Mouse (Mus musculus) Muller cell, postnatal 12 days (primary cell): ENCODE data around the gene Pde4d.

Experiments used
- DNase-seq: peaks from one replicate; pipeline ENCODE4 v3.0.0-alpha.2; 2015; ENCODE audit errors: inconsistent ontology term

Pde4d gene

DNA sequence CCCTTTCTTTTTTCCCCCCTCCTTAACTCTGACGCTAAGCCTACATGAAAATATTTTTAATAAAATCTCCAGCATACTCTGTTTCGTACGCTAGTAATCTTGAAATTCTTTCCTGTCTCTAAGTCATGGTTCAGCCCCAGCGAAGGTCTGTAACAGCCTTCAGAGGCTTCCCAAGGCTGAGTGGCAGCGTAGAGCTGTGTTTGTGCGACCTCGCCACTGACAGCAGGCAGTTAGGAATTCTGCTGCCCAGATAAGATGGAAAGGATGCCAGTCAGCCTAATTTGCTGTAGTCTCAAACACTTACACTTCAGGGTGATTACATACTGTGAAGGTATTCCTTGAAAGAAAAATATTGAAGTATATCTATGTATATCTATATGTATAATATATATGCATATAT lies 371.5 kb downstream of the Pde4d start:
- DNase-seq, result no peak

DNA sequence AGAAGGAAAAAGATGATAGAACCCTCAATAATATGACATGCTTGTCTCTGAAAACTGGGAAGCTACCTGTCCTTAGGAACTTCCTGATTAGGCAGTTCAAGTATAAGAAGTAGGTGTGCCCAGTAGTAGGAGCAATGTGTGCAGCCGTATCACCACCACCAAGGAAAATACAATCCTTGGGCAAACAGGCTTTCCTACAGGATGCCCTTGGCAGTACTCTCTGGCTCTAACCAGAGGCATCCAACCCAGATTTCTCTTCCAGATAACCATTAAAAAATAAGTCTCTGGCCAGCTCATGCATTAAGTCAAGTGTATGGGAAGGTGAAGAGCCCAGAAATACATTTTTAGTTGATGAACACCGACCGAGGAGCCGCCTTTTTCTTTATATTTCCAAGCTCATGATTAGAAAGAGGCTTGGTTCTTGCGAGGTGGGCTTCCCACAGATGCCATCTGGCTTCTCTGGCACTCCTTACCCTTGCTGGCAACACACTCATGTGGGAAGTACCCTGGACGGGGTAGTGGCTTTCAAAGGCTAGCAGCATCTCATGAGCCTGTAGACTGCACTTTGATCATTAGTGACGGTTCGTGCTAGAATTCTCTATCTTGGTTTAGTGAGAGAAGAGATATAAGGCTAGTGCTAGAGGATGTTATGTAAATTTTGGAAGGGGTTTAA lies 375.0 kb downstream of the Pde4d start:
- DNase-seq, result no peak

DNA sequence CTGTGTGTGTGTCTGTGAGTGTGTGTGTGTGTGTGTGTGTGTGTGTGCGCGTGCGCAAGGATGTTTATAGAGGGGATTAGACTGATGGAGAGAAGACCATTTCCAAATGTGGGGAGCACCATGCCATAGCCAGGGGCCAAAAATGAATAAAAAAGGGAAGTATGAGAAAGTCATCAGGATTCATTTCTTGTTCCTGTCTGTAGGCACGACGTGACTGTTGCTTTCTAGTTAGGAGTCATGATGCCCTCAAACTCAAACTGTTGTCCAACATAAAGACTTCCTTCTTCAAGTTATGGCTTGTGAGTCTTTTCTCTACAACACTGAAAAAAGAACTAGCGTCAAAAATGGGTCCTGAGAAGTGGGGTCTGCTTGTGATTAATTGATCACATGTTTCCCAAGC lies 375.8 kb downstream of the Pde4d start:
- DNase-seq, result no peak

DNA sequence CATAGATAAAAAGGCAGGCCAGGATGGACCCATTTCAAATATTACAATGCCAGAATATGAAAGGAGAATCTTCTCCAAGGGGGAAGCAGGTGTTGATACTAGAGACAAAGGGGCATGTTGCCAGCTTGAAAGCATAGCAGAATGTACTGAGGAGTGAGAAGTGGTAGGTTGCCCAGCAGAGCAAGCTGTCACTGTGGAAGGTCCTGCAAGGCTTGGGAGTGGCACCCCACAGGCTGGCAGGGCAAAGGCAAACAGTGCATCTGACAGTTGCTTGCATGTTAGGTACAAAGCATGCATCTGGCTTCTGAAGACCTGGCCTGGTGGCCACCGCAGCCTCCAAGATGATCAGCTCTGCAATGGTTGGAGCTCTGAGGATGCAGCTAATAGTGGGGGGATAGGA lies 384.4 kb downstream of the Pde4d start:
- no peak for DNase-seq

DNA sequence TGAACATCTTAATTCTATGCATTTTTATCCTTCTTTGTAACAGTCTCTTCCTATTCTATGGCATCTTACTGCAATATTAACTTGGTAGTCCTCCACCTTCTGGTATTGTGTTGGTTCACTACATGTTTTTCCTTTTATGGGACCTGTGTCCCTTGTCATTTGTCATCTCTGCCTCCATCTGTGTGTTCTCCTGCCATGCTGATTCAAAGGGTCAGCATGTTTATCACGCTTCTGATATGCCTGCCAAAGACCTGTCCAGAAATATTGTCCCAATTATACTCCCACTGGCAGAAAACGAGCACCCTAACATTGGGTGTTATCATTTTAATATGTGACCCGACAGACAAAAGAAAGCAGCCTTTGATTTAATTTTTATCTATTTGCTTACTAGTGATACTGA lies 386.6 kb downstream of the Pde4d start:
- no peak for DNase-seq

DNA sequence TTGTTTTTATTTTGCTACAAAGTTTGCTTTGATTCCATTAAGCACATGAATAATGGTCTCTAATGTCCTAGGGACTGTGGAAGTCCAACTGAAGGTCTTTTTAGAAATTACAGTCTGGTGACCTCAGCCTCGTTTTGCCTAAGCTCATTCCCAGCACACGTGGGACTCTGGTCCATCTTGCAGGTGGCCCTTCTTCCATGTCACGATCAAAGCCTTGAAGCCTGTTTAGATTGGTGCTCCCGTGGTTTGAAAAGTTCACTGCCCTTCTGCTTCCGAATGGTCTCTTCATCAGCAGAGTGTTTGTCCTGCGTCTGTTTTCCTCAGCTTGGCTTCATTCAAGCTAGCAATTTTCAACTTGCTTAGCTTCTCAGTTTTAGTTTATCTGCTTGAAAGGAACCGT lies 389.4 kb downstream of the Pde4d start:
- no peak for DNase-seq

DNA sequence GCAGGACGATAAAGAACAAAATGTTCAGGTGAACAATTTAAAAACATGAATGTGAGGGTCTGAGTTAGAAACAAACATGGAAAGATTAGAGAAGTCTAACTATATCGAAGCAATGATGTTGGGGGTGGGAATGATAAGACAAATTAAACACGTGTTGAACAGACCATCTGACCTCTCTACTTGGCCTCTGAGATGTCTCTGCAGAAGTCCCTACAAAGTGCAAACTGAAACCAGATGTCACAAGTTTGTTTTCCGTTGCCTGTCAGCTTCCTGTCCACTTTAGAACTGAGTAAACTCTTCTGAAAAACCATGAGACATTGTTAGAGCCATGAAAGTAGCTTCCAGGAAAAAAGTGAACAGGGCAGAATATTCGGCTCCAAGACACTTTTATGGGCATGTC lies 404.3 kb downstream of the Pde4d start:
- no peak for DNase-seq

DNA sequence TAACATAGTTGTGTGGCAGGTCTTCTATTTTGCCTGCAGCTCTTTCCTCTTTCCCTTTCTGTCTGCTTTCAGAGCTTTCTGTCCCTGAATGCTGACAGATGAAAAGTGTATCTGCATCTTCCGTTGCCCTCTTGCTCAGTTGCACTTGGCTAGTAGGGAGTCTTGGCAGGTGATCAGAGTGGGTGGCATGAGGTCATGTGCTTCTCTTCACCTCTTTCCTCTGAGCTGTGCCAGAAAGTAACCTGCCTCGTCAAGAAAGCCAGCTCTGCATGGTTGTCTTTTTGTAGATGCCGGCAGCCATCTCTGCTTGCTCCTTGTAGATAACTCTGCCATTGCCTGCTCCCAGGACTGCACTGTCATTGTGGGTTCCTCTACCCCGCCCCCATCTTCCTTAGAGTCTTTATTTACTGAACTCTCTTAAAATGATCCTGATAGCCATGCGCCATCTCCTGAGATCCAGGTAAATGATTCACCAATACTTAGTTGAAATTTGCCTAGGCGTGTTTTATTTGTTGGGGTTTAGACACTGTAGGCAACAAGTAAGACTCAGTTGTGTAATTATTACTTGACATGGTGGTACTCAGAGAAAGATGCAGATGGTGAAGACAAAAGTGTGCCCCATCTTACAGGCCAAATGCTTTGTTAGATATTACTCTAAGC lies 407.2 kb downstream of the Pde4d start:
- DNase-seq, result no peak

DNA sequence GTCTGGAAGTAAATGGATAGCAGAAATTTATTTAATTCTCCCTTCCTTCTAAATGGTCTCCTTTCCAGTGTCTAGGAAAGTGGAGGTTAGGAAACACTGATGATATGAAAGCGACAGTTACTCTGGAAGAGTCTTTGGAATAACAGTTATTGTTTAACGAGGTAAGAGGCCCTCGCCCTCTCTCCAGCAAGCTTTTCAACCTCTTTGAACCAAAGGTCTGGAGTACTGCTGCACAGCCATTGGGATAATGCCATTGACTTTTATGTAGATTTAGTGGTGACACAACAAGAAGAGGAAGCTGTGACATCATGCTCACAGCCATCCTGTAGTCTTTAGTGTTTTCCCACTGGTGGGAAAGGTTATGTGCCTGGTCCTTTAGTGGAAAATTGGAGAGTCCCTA lies 409.6 kb downstream of the Pde4d start:
- no peak for DNase-seq

DNA sequence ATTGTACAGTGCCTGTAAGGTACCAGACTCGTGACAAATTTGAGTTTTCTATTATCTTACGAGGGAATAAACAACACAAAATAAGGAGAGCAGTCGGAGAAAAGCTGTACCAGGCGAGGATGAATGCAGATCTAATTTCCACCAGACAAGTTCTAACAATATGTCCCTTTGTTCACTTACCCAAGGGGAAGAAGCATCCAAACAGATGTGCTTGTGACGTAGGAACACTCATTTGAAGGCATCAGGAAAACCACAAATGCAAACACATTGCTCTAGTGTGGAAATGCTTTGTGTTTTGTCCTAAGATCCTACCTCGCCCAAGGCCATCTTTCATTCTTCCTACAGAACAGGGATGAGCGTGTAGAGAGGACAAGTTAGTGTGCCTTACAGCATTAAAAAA lies 411.0 kb downstream of the Pde4d start:
- DNase-seq, result peak; percentile 7

DNA sequence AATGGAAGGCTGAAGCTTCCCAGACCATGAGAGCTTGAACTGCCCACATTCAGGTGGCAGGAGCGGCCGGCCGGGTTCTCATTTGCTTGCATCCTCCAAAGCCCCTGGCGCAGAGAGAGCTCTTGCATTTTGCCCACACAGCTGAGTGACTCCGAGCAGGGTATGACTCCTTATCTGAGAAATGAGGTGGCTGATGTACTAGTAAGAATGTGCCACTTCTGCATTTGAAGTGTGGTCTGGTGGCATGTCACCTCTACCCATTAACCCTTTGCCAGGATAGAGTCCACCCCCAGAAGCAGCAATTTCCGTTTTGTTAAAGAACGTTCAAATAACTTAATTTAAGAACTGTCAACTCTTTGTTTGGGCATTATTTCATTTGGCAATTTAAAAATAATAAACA lies 412.0 kb downstream of the Pde4d start:
- DNase-seq, result no peak

DNA sequence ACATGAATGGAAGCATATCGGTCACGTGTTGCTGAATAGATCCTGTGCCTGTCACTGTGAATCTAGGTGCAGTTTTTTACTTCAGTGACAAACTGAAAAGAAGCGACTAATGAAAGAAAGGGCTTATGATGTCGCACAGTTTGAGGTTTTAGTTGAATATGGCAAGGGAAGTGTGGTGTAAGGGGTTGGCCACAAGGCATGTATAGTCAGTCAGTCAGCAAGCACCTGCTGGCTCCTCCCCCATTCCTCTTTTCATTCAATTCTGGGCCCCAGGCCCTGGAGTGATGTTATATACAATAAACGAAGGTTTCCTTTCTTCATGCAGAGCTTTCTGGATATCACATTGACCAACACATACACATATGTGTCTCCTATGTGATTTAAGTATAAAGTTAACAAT lies 412.4 kb downstream of the Pde4d start:
- DNase-seq, result no peak

DNA sequence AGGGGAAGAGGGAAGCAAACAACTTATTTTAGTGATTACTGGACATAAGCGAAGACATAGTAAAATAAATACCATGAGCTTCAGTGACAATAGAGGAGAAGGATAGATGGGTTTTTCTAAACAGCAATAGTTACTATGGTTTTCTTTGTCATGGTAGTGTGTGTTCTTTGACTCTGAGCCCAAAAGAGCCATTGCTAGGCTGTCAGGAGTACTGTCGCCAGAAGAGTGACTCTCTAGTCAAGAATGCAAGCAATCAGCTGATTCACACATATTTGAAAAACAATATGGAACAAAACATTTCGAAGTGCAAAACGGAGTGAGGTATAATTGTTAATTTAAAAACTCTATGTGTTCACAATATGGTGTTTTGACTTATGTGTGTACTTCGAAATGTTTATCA lies 450.4 kb downstream of the Pde4d start:
- peak; percentile 61 for DNase-seq

DNA sequence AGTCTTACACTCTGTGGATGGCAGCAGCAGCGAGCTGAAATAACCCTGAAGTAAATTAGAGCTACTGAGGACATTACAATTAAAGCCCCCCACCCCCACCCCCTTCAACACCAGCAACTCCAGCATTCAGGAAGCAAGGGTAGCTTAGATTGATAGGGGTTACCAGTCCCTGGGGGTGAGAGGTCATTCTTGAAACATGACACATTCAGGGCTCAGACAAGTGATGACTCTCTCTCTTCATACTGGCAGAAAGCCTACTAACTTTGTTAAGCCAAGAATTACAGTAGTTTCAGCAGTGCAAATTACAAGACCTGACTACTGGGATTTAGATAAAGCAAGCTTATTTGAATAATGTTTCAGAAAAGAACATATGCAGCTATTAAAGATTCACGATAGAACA lies 455.4 kb downstream of the Pde4d start:
- DNase-seq, result peak; percentile 30

DNA sequence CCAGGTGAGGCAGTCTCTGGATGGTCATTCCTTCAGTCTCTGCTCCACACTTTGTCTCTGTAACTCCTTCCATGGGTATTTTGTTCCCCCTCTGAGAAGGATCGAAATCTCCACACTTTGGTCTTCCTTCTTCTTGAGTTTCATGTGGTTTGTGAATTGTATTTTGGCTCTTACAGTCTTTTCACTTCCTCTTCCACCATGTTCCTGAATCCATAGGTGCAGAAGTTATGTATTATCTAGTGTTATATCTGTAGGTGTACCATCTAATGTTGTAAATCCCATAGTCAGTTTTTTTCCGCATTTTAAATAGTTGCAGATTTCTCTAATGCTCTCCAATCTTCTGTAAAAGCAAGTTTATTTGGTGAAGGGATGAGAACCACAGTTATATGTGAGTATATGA lies 459.4 kb downstream of the Pde4d start:
- no peak for DNase-seq

DNA sequence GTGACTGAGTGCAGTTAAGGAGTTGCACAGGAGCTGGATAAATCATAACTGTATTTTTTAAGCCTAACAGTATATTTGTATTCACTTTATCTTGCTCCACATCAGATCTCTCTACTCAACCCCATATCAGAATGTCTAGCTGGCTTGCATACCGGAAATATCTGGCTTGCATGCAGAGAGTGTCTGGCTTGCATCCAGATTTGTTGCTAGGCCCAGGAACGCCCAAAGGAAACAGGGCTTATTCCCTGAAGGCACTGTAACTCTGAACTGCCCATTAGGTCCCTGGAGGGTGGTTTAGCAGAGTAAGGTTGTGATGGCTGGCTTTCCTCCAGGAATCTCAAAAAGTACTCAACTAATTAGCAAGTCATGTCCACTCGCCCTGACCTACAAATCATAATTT lies 464.9 kb downstream of the Pde4d start:
- DNase-seq, result peak; percentile 5

DNA sequence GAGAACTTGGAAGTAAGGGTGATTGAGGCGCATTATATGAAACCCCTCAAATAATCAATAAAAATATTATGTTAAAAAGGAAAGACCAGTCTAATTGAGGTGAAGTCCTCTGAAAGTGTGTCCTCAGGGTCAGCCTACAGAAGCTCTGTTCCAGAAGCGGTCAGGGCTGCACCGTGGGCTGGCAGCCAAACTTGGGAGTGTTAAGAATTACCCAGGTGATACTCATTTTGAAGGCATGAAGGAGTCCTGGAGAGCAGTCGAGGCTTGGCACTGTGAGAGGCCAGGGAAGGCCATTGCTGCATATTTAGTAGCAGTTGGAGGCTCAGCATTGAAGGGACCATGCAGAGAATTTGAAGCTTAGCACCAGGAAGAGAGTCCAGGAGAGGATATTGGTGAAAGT lies 471.4 kb downstream of the Pde4d start:
- DNase-seq, result no peak

DNA sequence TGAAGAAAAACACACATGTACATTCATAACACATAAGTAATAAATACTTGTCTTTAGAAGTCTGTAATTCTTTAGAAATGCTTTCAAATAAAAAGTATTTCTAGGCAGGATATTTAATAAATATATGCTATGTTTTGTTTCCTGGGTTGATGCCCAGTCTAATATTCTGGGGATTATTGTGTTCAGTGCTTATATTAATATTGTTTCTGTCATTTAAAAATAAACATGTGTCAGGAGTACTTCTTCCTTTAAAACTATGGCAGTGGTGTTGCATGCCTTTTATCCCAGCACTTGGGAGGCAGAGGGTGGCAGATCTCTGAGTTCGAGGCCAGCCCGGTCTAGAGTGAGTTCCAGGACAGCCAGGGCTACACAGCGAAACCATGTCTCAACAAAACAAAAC lies 485.1 kb downstream of the Pde4d start:
- DNase-seq, result no peak

DNA sequence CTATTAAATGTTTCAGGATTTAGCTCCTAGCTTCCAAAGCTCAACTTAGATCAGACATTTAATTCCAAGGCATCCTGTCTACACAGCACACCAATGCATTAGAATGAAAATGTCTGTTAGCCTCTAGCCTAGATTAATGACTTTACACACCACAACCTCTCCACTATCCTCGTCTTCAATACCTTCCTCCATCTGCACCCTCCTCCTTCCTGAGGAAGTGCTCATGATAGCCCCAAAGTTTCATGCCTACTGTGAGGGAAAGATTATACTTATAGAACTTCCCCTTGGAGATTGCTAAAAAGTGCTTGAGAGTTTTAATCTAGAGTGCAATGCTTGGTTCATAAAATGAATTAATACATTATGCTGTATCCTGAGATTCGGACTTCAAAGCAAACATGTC lies 487.5 kb downstream of the Pde4d start:
- no peak for DNase-seq

DNA sequence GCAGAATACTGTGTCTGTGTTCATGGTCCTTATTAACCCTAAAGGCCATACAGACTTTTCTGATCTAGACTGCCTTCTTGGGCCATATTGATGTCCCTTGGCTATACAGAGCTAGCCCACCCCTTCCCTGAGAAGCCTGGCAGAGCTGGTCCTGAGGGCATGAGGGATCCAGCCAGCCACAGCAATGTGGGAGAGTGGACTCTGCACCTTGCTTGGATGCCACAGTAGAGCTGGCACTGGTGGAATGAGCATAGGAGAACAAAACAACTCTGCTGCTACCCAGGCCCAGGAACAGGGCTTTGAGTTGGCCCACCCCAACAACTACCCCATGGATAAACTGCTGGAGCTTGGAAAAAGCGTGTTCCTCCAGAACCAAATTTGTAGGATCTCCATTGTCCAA lies 503.2 kb downstream of the Pde4d start:
- DNase-seq, result no peak

DNA sequence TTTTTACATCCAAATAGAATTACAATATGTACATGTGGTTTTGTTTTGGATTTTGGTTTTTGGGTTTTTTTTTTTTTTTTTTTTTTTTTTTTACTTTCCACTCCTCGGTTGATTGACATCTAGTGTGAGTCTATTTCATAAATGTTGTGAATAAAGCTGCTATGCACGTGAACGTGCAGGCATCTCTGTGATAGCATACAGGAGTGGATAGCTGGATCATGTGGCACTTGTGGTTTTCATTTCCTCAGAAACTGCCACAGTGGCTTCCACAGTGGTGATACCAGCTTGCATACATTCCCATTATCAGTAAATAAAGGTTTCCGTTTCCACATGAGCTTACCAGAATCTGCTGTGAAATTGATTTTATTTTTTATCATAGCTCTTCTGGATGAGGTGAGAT lies 506.3 kb downstream of the Pde4d start:
- no peak for DNase-seq

DNA sequence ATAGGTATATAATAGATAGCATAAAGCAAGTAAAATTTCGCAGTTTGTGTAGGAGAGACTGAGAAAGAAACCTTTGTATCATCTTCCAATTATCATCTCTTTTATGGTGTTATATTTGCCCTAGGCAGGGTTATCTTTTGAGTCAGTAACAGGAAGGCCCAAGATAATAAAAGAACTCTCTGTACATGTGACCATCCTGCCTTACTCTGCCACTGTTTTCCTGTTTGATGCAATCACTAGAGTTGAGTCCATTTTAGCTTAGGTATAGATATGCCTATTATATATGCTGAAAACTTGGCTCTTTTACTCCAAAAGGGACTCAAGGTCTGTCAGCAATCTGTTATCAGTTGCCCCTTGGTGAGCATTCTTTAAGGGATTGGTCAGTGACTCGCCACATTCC lies 514.3 kb downstream of the Pde4d start:
- DNase-seq, result no peak

DNA sequence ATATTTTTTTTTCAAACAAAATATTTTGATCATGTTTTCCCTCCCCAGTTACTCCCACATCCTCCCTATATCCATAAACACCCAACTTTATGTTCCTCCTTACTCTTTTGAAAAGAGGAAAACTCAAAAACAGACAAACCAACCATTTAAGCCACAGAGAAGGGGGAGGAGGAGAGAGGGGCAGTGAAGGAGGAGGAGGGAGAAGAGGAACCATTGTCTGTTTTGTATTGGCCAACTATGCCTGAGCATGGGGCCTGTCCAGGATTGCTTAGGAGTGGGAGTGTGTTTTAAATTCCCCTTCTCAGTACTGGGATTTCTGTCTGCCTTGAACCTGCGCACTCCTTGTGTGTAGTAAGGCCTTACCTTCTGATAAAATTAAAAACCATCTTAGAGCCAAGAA lies 531.4 kb downstream of the Pde4d start:
- no peak for DNase-seq

DNA sequence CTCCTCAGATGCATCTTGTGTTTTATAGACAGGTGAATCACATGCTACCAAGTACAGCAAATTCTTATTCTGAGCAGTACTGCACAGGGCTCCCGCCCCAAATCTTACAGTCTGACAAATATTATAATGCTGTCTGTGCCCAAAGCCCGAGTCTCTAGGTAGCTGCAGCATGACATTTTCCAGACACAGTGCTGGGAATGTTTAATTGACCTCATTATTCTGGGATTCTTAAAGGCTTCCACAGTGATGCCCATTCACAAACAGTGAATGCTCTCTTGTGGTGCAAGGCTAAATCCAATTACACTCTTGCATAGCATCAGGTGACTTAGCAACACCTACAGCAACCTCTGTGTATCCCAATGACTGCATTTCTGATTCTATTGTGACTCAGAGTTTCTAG lies 549.0 kb downstream of the Pde4d start:
- peak; percentile 5 for DNase-seq
